In genomic region chr2:80205074-80205727, GRCm38 (mm10) we compare ENCODE assay signal across 22 mouse cellular contexts.
DNase-seq lines count a peak whose midpoint lies in the region; ATAC-seq and TF ChIP-seq lines count a peak whose summit lies in the region.
"Had no signal": no experiment of that assay in that cellular context is flagged by ENCODE, and none has a peak within 500 bp of the region (broad histone marks: within the 10 kb centered on the region; RNA-seq: fewer than 3 reads in every experiment).

No protein-coding gene starts in this region.

- no peak for TF ChIP-seq EP300 in lung, postnatal 0 days (IDR thresholded peaks at IDR 0.05)

- no peak overlapping the region for H3K4me2 ChIP-seq in lung, embryonic 15.5 days
- no peak overlapping the region for H3K4me2 ChIP-seq in lung, postnatal 0 days (replicated peaks; ENCODE audit: low read depth, low read length)
- H3K4me2 ChIP-seq: embryonic facial prominence, embryonic 13.5 days; embryonic facial prominence, embryonic 15.5 days; forebrain, embryonic 12.5 days had no signal

- DNase-seq in lung, postnatal 4 days = no peak
- peak; percentile 9 for DNase-seq in lung, postnatal 0 days (ENCODE audit: low spot score)
- DNase-seq in lung, postnatal 36 days = no peak
- DNase-seq in lung, postnatal 14 days = peak; percentile 2
- DNase-seq in heart, postnatal 4 days = no peak
- DNase-seq: adrenal gland, adult 2 months; adrenal gland, postnatal 10 days; adrenal gland, postnatal 25 days; cerebellum, adult 11 months; cerebellum, adult 18-20 months; cerebellum, adult 8-10 months; cerebellum, adult 9-11 months; cerebellum, postnatal 14 days; cerebellum, postnatal 36 days; embryo, embryonic 11 days had no signal

- H3K4me1 ChIP-seq in lung, embryonic 15.5 days = peaks cover 7% of the 10 kb centered on the region
- peaks cover 2% of the 10 kb centered on the region; the same call in 1 of the 2 replicates for H3K4me1 ChIP-seq in lung, postnatal 0 days (ENCODE audit: insufficient read depth, low read depth, low read length)
- H3K4me1 ChIP-seq: embryonic facial prominence, embryonic 13.5 days; embryonic facial prominence, embryonic 15.5 days; forebrain, embryonic 10.5 days; forebrain, embryonic 12.5 days had no signal

- peak; percentile 64; the same call in 1 of the 2 replicates for ATAC-seq in lung, embryonic 15.5 days (ENCODE audit: borderline replicate concordance, extremely low read depth, low FRiP score, low TSS enrichment)
- no peak for ATAC-seq in lung, postnatal 0 days
- ATAC-seq: forebrain, embryonic 14.5 days had no signal

- no peak for TF ChIP-seq CTCF in lung, postnatal 0 days (IDR thresholded peaks at IDR 0.05)

- WGBS in lung, embryonic 15.5 days = 23% methylated on average over 3 of the region's 3 CpGs
- 27% methylated on average over 3 of the region's 3 CpGs for WGBS in lung, postnatal 0 days

- H3K4me3 ChIP-seq in lung, embryonic 15.5 days = no peak overlapping the region
- no peak overlapping the region for H3K4me3 ChIP-seq in lung, postnatal 0 days (ENCODE audit: low read depth, low read length)
- H3K4me3 ChIP-seq: embryonic facial prominence, embryonic 13.5 days; embryonic facial prominence, embryonic 15.5 days; erythroblast, embryonic 14.5 days; forebrain, embryonic 10.5 days; forebrain, embryonic 12.5 days had no signal

- H3K27ac ChIP-seq in lung, embryonic 15.5 days = no peak overlapping the region
- H3K27ac ChIP-seq in lung, postnatal 0 days (ENCODE audit: low read length) = no peak overlapping the region
- H3K27ac ChIP-seq: embryonic facial prominence, embryonic 13.5 days; embryonic facial prominence, embryonic 15.5 days; forebrain, embryonic 10.5 days; forebrain, embryonic 12.5 days had no signal

- no peaks in the 10 kb centered on the region for H3K9me3 ChIP-seq in lung, embryonic 15.5 days
- no peaks in the 10 kb centered on the region for H3K9me3 ChIP-seq in lung, postnatal 0 days (ENCODE audit: low read length)
- H3K9me3 ChIP-seq: embryonic facial prominence, embryonic 13.5 days; embryonic facial prominence, embryonic 15.5 days; forebrain, embryonic 10.5 days; forebrain, embryonic 12.5 days had no signal

- H3K36me3 ChIP-seq in lung, embryonic 15.5 days = no peaks in the 10 kb centered on the region
- H3K36me3 ChIP-seq in lung, postnatal 0 days (ENCODE audit: insufficient read depth, low read length) = no peaks in the 10 kb centered on the region
- H3K36me3 ChIP-seq: embryonic facial prominence, embryonic 13.5 days; embryonic facial prominence, embryonic 15.5 days; forebrain, embryonic 10.5 days; forebrain, embryonic 12.5 days had no signal

- no peak overlapping the region for H3K9ac ChIP-seq in lung, embryonic 15.5 days
- no peak overlapping the region for H3K9ac ChIP-seq in lung, postnatal 0 days (replicated peaks; ENCODE audit: low read depth)
- H3K9ac ChIP-seq: embryonic facial prominence, embryonic 13.5 days; embryonic facial prominence, embryonic 15.5 days; forebrain, embryonic 12.5 days had no signal

- no peaks in the 10 kb centered on the region for H3K27me3 ChIP-seq in lung, embryonic 15.5 days
- no peaks in the 10 kb centered on the region for H3K27me3 ChIP-seq in lung, postnatal 0 days (replicated peaks; ENCODE audit: insufficient read depth, low read length)
- H3K27me3 ChIP-seq: embryonic facial prominence, embryonic 13.5 days; embryonic facial prominence, embryonic 15.5 days; forebrain, embryonic 12.5 days had no signal

Comparison
In these comparisons a context has a peak if more than half of its experiments do, and no peak if none do; other contexts are left out.
1. DNase-seq: peak in lung, postnatal 0 days (single experiment) and lung, postnatal 14 days (single experiment); none in lung, postnatal 4 days (0 of 2), lung, postnatal 36 days (single experiment) and heart, postnatal 4 days (single experiment).